Mouse (Mus musculus): ENCODE measurements around the gene Odf3l1. TPM values are rescaled to one million over a fixed set of nuclear protein-coding genes. Genes with fewer than 3 reads are reported as not detected.

Odf3l1 gene
- polyA plus RNA-seq, 1 experiment, result 37.5 TPM

DNA sequence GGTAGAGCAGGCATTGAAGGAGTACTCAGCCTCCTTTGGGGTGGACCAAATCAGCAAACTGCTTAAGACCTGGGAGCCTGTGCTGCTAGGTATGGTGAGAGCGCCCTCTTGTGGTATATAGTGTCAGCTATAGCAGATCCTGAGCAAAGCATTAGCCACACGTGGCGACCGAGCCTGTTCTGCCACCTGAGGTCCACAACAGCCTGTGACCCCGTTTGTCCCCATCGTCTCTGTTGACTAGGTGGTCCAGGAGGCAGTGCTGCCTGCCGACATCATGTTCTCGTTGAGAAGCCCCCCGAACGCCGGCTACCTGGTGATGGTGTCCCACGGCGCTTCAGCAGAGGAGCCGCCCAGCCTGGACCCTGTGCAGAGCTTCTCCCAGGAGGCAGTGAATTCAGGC, 25.3 kb upstream of the Odf3l1 start:
- Histone ChIP-seq H3K4me1 (ENCODE audit: control insufficient read depth, insufficient read depth, insufficient read length, low read length) (no peaks in the 10 kb centered on the region), H3K4me3 (ENCODE audit: insufficient read depth, low read depth, low read length) (no peak overlapping the region), H3K27ac (replicated peaks; ENCODE audit: low read depth, low read length) (no peak overlapping the region)

- Histone ChIP-seq H3K4me1 (ENCODE audit: control insufficient read depth, insufficient read depth, insufficient read length, low read length) (peaks cover 8% of the 10 kb centered on the region), H3K27ac (replicated peaks; ENCODE audit: low read depth, low read length) (no peak overlapping the region), H3K4me3 (ENCODE audit: insufficient read depth, low read depth, low read length) (no peak overlapping the region)
Observed at GRCm38 (mm10) chr9:56887581-56887980, 23.1 kb upstream of the Odf3l1 start.

GRCm38 (mm10) chr9:56886601-56887000, 22.1 kb upstream of the Odf3l1 start:
- Histone ChIP-seq H3K4me1 (ENCODE audit: control insufficient read depth, insufficient read depth, insufficient read length, low read length) (peaks cover 8% of the 10 kb centered on the region), H3K27ac (replicated peaks; ENCODE audit: low read depth, low read length) (no peak overlapping the region), H3K4me3 (ENCODE audit: insufficient read depth, low read depth, low read length) (no peak overlapping the region)

- H3K4me3 ChIP-seq (ENCODE audit: insufficient read depth, low read depth, low read length), result no peak overlapping the region
- H3K4me1 ChIP-seq (ENCODE audit: control insufficient read depth, insufficient read depth, insufficient read length, low read length), result peaks cover 8% of the 10 kb centered on the region
- H3K27ac ChIP-seq (replicated peaks; ENCODE audit: low read depth, low read length), result no peak overlapping the region
Observed at GRCm38 (mm10) chr9:56886113-56886512, 21.6 kb upstream of the Odf3l1 start.

DNA sequence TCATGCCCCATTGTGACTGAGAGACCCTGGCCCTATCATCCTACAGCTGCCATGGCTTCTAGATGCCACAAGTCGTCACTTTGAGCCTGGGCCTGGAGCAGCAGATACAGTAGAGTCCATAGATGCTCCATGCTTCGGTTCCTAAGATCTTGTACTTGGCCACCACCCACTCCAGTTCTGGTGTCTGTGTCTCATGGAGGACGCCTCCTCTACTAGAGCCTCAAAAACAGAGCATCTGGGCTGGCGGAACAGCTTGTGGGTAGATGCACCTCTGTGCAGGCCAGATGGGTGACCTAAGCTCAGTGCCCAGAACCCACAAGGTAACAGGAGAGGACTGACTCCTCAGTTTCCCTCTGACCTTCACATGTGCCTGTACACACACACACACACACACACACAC, 19.8 kb upstream of the Odf3l1 start:
- no peak overlapping the region for H3K4me3 ChIP-seq (ENCODE audit: insufficient read depth, low read depth, low read length)
- H3K4me1 ChIP-seq (ENCODE audit: control insufficient read depth, insufficient read depth, insufficient read length, low read length), result peaks cover 8% of the 10 kb centered on the region
- H3K27ac ChIP-seq (replicated peaks; ENCODE audit: low read depth, low read length), result no peak overlapping the region

- Histone ChIP-seq H3K27ac (replicated peaks; ENCODE audit: low read depth, low read length) (no peak overlapping the region), H3K4me1 (ENCODE audit: control insufficient read depth, insufficient read depth, insufficient read length, low read length) (peaks cover 8% of the 10 kb centered on the region), H3K4me3 (ENCODE audit: insufficient read depth, low read depth, low read length) (no peak overlapping the region)
Observed at GRCm38 (mm10) chr9:56883470-56883869, 19.0 kb upstream of the Odf3l1 start.

DNA sequence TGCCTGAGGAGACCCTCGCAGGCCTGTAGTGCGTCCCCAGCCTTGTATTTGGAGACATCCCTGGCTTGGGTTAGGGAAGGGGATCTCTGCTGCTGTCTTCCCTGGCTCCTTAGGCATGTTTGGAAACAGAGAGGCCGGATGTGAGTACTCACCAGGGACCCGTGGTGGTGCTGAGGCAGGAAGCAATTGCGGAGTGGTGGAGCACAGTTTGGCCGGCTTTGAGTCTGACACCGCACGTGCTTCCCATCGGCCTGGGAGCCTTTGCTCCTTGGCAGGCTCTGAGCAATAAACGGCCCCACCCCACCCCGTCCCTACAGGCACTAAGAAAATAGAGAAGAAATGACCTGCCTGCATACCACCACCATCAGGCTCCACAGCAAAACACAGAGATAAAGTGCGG, 18.3 kb upstream of the Odf3l1 start:
- H3K4me1 ChIP-seq (ENCODE audit: control insufficient read depth, insufficient read depth, insufficient read length, low read length), result peaks cover 8% of the 10 kb centered on the region
- H3K4me3 ChIP-seq (ENCODE audit: insufficient read depth, low read depth, low read length), result no peak overlapping the region
- peak overlapping the region; percentile 51 for H3K27ac ChIP-seq (replicated peaks; ENCODE audit: low read depth, low read length)

DNA sequence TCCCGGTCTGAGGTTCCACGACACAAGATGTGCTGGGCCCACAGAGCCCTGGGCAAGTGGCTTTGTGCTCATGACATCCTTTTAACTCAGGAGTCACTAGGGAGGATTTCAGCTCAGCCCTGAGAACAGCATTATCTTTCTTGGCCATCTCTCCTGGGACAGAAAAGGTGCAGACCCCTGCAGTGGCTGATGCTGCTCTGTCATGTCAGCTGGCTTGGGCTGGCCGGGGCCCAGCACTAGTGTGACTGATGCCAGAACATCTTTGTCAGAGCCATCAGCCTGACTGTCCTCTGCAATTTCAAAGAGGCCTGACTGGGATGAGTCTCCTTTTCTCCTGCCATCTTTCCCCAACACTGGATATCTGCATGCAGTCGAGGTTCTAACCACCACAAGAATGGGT, 17.8 kb upstream of the Odf3l1 start:
- Histone ChIP-seq H3K27ac (replicated peaks; ENCODE audit: low read depth, low read length) (peak overlapping the region; percentile 51), H3K4me1 (ENCODE audit: control insufficient read depth, insufficient read depth, insufficient read length, low read length) (peaks cover 8% of the 10 kb centered on the region), H3K4me3 (ENCODE audit: insufficient read depth, low read depth, low read length) (no peak overlapping the region)

DNA sequence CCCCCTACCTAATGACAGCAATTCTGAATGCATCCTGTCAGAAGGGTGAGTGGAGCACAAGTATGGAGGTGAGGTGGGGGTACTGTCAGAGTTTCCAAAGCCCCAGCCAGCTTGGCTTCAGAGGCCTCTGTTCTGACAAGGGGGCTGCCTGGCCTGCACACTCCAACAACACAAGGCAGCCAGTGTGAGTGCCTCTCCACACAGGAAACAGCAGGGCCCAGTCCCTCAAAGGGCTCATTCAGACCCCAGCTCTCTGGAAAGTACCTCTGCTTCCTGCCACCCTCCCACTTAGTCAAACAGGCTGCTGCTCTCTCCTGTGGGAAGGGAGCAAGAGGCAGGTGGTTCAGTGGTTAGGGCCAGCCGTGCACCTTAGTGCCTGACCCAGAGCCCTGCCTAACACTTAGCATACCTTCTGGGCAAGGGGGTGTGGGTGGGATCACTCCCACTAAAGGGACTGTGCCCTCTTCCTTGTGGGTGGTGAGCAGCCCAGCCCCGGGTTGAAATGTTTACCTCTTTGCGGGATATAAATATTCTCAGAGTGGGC, 17.1 kb upstream of the Odf3l1 start:
- Histone ChIP-seq H3K27ac (replicated peaks; ENCODE audit: low read depth, low read length) (0 out of 2 replicates have a peak overlapping the region, but pooled peaks have one; percentile 4), H3K4me1 (ENCODE audit: control insufficient read depth, insufficient read depth, insufficient read length, low read length) (peaks cover 8% of the 10 kb centered on the region), H3K4me3 (ENCODE audit: insufficient read depth, low read depth, low read length) (no peak overlapping the region)

GRCm38 (mm10) chr9:56880790-56881189, 16.3 kb upstream of the Odf3l1 start:
- Histone ChIP-seq H3K4me1 (ENCODE audit: control insufficient read depth, insufficient read depth, insufficient read length, low read length) (peaks cover 8% of the 10 kb centered on the region), H3K27ac (replicated peaks; ENCODE audit: low read depth, low read length) (no peak overlapping the region), H3K4me3 (ENCODE audit: insufficient read depth, low read depth, low read length) (no peak overlapping the region)

GRCm38 (mm10) chr9:56877284-56877683, 12.8 kb upstream of the Odf3l1 start:
- peaks cover 5% of the 10 kb centered on the region for H3K4me1 ChIP-seq (ENCODE audit: control insufficient read depth, insufficient read depth, insufficient read length, low read length)
- no peak overlapping the region for H3K4me3 ChIP-seq (ENCODE audit: insufficient read depth, low read depth, low read length)
- no peak overlapping the region for H3K27ac ChIP-seq (replicated peaks; ENCODE audit: low read depth, low read length)

DNA sequence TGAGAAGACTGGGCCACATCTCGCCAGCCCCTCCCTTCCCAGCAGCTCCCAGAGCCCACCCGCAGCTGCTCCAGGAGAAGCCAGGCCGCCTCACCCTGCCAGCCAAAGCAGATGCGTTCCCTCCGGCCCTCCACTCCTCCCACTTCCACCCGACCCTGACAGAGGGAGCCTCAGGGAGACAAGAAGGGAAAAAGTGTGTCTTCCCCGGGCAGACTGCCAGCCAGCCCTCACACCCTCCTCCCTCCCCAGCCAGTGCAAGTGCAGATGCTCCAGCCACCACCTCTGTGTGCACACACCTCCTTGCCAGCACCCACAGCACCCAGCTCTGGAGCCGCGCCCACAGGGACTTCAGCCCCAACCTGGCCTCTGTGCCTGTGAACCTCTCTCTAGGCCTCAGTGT, 12.3 kb upstream of the Odf3l1 start:
- no peak overlapping the region for H3K27ac ChIP-seq (replicated peaks; ENCODE audit: low read depth, low read length)
- peaks cover 5% of the 10 kb centered on the region for H3K4me1 ChIP-seq (ENCODE audit: control insufficient read depth, insufficient read depth, insufficient read length, low read length)

GRCm38 (mm10) chr9:56873097-56873496, 8.6 kb upstream of the Odf3l1 start:
- Histone ChIP-seq H3K4me1 (ENCODE audit: control insufficient read depth, insufficient read depth, insufficient read length, low read length) (peaks cover 5% of the 10 kb centered on the region), H3K4me3 (ENCODE audit: insufficient read depth, low read depth, low read length) (no peak overlapping the region), H3K27ac (replicated peaks; ENCODE audit: low read depth, low read length) (peak overlapping the region; percentile 28; the same call in 1 of the 2 replicates)

More for the DNA sequence above, 12.3 kb upstream of the Odf3l1 start:
- H3K4me3 ChIP-seq (ENCODE audit: insufficient read depth, low read depth, low read length), result no peak overlapping the region

DNA sequence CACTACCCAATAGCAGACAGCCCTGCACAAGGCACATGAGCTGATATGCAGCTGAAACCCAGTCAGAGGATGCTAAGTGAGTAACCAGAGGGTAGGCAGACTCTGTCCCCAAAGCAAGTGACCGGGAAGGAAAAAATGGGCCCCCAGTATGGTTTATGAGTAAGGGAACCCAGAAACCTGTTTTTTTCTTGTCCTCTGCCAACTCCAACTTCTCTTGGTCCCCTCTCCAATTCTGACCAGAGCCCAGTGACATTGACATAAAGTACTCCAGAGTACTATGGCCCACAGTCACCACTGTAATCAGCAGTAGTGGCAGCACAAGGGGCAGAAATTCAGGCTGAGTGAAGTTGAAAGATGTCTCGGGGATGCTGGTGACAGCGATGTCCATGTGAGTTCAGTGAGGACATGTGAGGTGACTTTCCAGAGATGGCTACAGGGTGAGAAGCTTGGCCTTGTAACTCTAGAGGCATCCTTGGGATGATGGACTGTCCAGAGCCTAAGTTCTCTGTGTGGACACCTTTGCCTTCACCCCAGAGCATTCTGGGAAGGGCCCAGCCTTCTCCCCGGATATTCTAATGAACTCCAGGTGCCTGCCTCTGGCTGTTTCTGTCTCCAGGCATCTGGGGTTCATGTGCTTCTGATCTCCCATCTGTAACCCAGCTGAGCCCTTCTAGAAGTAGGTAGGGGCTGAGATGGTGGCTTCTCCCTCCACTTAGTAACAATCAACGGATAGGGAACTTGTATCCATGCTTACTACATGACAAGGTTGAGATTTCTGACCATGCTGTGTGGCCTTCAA, 7.8 kb upstream of the Odf3l1 start:
- Histone ChIP-seq H3K4me3 (ENCODE audit: insufficient read depth, low read depth, low read length) (no peak overlapping the region), H3K27ac (replicated peaks; ENCODE audit: low read depth, low read length) (peak overlapping the region; percentile 38), H3K4me1 (ENCODE audit: control insufficient read depth, insufficient read depth, insufficient read length, low read length) (peaks cover 5% of the 10 kb centered on the region)

DNA sequence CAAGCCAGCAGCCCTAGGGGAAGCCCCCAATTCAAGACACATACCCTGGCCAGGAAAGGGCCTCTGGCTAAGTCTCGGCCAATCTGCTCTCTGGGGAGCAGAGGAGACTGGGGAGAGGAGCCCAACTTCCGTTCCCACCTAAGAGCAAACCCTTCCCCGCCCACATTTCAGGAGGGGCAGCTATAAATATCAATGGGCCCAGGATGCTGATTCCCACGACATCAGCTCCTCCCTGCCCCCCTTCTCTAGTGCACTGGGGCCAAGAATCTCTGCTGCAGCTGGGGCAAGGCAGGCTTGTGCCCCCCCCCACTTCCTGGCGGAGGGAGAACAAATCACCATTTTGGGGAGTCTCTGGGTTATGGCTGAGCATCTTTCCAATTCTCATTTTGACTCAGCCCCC, 6.7 kb upstream of the Odf3l1 start:
- peak overlapping the region; percentile 38 for H3K27ac ChIP-seq (replicated peaks; ENCODE audit: low read depth, low read length)
- H3K4me1 ChIP-seq (ENCODE audit: control insufficient read depth, insufficient read depth, insufficient read length, low read length), result peaks cover 5% of the 10 kb centered on the region

DNA sequence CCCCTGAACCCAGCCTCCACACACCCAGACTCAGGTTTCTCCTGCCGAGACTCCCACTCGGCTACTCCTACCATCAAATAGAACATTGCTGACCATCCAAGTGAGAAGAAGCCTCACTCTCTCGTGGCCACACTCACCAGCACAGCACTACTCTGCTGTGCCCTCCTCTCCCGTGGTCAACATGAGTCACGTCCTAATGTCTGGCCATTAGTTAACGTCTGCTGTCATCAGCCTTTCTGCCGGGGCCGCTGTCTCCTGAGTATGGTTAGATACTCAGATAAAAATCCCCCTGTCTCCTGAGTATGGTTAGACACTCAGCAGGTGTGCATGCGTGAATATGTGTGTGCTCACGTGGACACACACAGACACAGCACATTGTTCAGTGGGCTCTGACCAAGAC, 6.3 kb upstream of the Odf3l1 start:
- peak overlapping the region; percentile 27; the same call in 1 of the 2 replicates for H3K27ac ChIP-seq (replicated peaks; ENCODE audit: low read depth, low read length)
- H3K4me3 ChIP-seq (ENCODE audit: insufficient read depth, low read depth, low read length), result no peak overlapping the region
- peaks cover 5% of the 10 kb centered on the region for H3K4me1 ChIP-seq (ENCODE audit: control insufficient read depth, insufficient read depth, insufficient read length, low read length)

More for the DNA sequence above, 6.7 kb upstream of the Odf3l1 start:
- H3K4me3 ChIP-seq (ENCODE audit: insufficient read depth, low read depth, low read length), result no peak overlapping the region

All from brown adipose tissue, adult 24 weeks (tissue).